ENCODE assay signal across 8 mouse cellular contexts in genomic region chr16:21694463-21695241, GRCm38 (mm10). TPM values are rescaled to one million over a fixed set of nuclear protein-coding genes. Genes with fewer than 3 reads are reported as not detected.
DNase-seq lines count a peak whose midpoint lies in the region; ATAC-seq and TF ChIP-seq lines count a peak whose summit lies in the region.

Gene 2510009E07Rik (minus strand): TSS chr16:21694665.

- peaks cover 1% of the 10 kb centered on the region for H3K9me3 ChIP-seq in ES-Bruce4 (replicated peaks; ENCODE audit: control insufficient read depth, insufficient read depth, low read length, poor library complexity, severe bottlenecking)

- H3K4me3 ChIP-seq in ES-Bruce4 (ENCODE audit: low read depth, low read length), result peak within 1 kb of the TSS; percentile 71
- H3K4me3 ChIP-seq in cerebellum, adult 2 months (replicated peaks; ENCODE audit: insufficient read depth, low read depth, low read length), result peak within 1 kb of the TSS; percentile 83
- peak within 1 kb of the TSS; percentile 94 for H3K4me3 ChIP-seq in lung, adult 2 months (replicated peaks; ENCODE audit: extremely low read depth, low read depth, low read length)
- H3K4me3 ChIP-seq in olfactory bulb, adult 2 months (ENCODE audit: insufficient read depth, low read depth, low read length), result peak within 1 kb of the TSS; percentile 86

- no peak for TF ChIP-seq POLR2A in ES-Bruce4 (IDR thresholded peaks at IDR 0.05; ENCODE audit: insufficient read depth, low read length)
- peak; percentile 79 for TF ChIP-seq POLR2A in cerebellum, adult 2 months (IDR thresholded peaks at IDR 0.05; ENCODE audit: borderline replicate concordance, insufficient read depth, low read length)
- peak; percentile 59; the same call in 1 of the 2 replicates for TF ChIP-seq POLR2A in lung, adult 2 months (IDR thresholded peaks at IDR 0.05; ENCODE audit: borderline replicate concordance, extremely low read depth, low read depth, low read length)
- TF ChIP-seq POLR2A in olfactory bulb, adult 2 months (IDR thresholded peaks at IDR 0.05; ENCODE audit: insufficient read depth, low read depth, low read length), result peak; percentile 78

- no peaks in the 10 kb centered on the region; the same call in 1 of the 2 replicates for H3K27me3 ChIP-seq in ES-Bruce4 (ENCODE audit: control insufficient read depth, insufficient read depth, low read length, poor library complexity, severe bottlenecking)
- H3K27me3 ChIP-seq in cerebellum, adult 2 months (ENCODE audit: control insufficient read depth, insufficient read depth, low read length), result no peaks in the 10 kb centered on the region

- H3K27ac ChIP-seq in ES-Bruce4 (ENCODE audit: insufficient read depth, low read length), result no peak within 1 kb of the TSS
- H3K27ac ChIP-seq in cerebellum, adult 2 months (ENCODE audit: insufficient read depth, low read length), result peak within 1 kb of the TSS; percentile 89
- peak within 1 kb of the TSS; percentile 82 for H3K27ac ChIP-seq in olfactory bulb, adult 2 months (ENCODE audit: insufficient read depth, low read depth, low read length)

- peak; percentile 94 for DNase-seq in cerebellum, adult 2 months
- DNase-seq in heart, postnatal 4 days, result peak; percentile 94
- DNase-seq in layer of hippocampus, adult 8-10 months (ENCODE audit: low spot score in 2 of 2), result peak; percentile 86 to 90
- peak; percentile 90 for DNase-seq in lung, adult 2 months
- DNase-seq in testis, postnatal 14 days (ENCODE audit: low spot score), result peak; percentile 81

- peak; percentile 57; the same call in 1 of the 2 replicates for TF ChIP-seq EP300 in ES-Bruce4 (IDR thresholded peaks at IDR 0.05; ENCODE audit: insufficient read depth, low read depth, low read length)

- no peaks in the 10 kb centered on the region for H3K36me3 ChIP-seq in ES-Bruce4 (ENCODE audit: control insufficient read depth, insufficient read depth, low read length, poor library complexity, severe bottlenecking)

- peak within 1 kb of the TSS; percentile 49 for H3K9ac ChIP-seq in ES-Bruce4 (ENCODE audit: low read depth, poor library complexity, severe bottlenecking)

- 1% methylated on average over 61 of the region's 61 CpGs for WGBS in cerebellum, adult 2 months
- 1% methylated on average over 60 of the region's 61 CpGs for WGBS in lung, adult 2 months
- under 1% methylated on average over 61 of the region's 61 CpGs for WGBS in olfactory bulb, adult 2 months

- no peak for TF ChIP-seq CTCF in ES-Bruce4 (IDR thresholded peaks at IDR 0.05; ENCODE audit: low read depth, low read length)
- TF ChIP-seq CTCF in cerebellum, adult 2 months (IDR thresholded peaks at IDR 0.05; ENCODE audit: borderline replicate concordance, insufficient read depth, low read depth, low read length), result no peak
- TF ChIP-seq CTCF in lung, adult 2 months (IDR thresholded peaks at IDR 0.05; ENCODE audit: insufficient read depth, low read length), result no peak
- no peak for TF ChIP-seq CTCF in olfactory bulb, adult 2 months (IDR thresholded peaks at IDR 0.05; ENCODE audit: insufficient read depth, low read depth, low read length)

- ATAC-seq in frontal cortex, adult (ENCODE audit: low TSS enrichment), result peak; percentile 87

- no peaks in the 10 kb centered on the region for H3K4me1 ChIP-seq in ES-Bruce4 (ENCODE audit: control insufficient read depth, insufficient read depth, low read length)
- H3K4me1 ChIP-seq in cerebellum, adult 2 months (ENCODE audit: control insufficient read depth, insufficient read depth, low read length), result peaks cover 15% of the 10 kb centered on the region
- H3K4me1 ChIP-seq in lung, adult 2 months (ENCODE audit: control insufficient read depth, insufficient read depth, low read length), result peaks cover 15% of the 10 kb centered on the region
- H3K4me1 ChIP-seq in olfactory bulb, adult 2 months (ENCODE audit: control insufficient read depth, insufficient read depth, low read length), result peaks cover 16% of the 10 kb centered on the region

RNA-seq across cellular contexts. Expression of gene 2510009E07Rik, which starts in this region (rescaled TPM):
- polyA plus RNA-seq in ES-Bruce4 (2011; ENCODE audit: insufficient read depth, insufficient read length, low read depth, missing spikeins), result 0.39 and 1.1 TPM in 2 replicates
- 25.9 and 28.1 TPM in 2 replicates for polyA plus RNA-seq in cerebellum, adult 2 months (2012; rRNA removed)
- total RNA-seq in heart, postnatal 4 days (2021), result 10 to 100 TPM; 44.7 to 45.0 TPM
- 10 to 100 TPM; 36.8 to 48.1 (median 41.6) TPM for total RNA-seq in layer of hippocampus, adult 8-10 months (2022)
- 20.9 and 22.5 TPM in 2 replicates for polyA plus RNA-seq in lung, adult 2 months (2012; rRNA removed)
- polyA plus RNA-seq in olfactory bulb, adult 2 months (2012; ENCODE audit: insufficient read depth, insufficient read length, low replicate concordance, missing spikeins), result not detected in 2 replicates
